Mouse (Mus musculus): ENCODE data around the gene Carm1.

DNA sequence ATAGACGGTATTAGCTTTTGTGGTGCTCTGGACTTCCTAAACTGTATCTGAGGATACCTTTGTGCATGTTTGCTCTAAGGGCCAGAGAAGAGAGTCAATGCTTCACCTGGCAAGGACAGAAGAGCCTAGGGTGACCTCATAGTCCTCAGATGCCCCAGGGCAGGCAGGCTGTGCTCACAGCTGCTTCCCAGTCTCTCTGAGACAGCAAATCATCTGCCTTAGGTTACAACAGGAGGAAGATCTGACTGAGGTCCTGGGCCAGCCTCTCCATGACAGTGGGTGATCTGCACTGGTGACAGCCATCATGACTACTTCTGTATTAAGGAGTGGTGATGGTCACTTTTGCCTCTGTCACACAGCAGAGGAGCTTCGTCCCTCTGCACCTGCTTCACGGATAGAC lies 12.5 kb downstream of the Carm1 start:
- TF ChIP-seq EP300 (IDR thresholded peaks at IDR 0.05) (no peak), CTCF (IDR thresholded peaks at IDR 0.05) (no peak)
